Mouse (Mus musculus) testis, adult 2 months (tissue): ENCODE measurements around the gene Cfap97d1.

Experiments used
- CTCF ChIP-seq: fragments of 200-500 bp; IDR thresholded peaks from 2 replicates; pipeline ENCODE4 v1.5.1; 2012; ENCODE audit warnings: low read depth, mild to moderate bottlenecking, inconsistent platforms, low read length, moderate library complexity; ENCODE audit not compliant: control insufficient read depth, insufficient read depth, insufficient replicate concordance
- POLR2A ChIP-seq: fragments of 200-500 bp; IDR thresholded peaks from 2 replicates; pipeline ENCODE4 v1.6.1; 2012; ENCODE audit warnings: low read depth, mild to moderate bottlenecking, inconsistent platforms, low read length, moderate library complexity; ENCODE audit not compliant: control insufficient read depth

GRCm38 (mm10) chr11:101984054-101985025 is at the start of gene Cfap97d1:
- TF ChIP-seq CTCF (no peak), POLR2A (peak; percentile 66)
